Mouse (Mus musculus) CH12.LX (cell line): Measurements from ENCODE around the gene Colgalt2. TPM values are rescaled to one million over a fixed set of nuclear protein-coding genes. Genes with fewer than 3 reads are reported as not detected.

Source experiments
- DNase-seq: peaks from one replicate; pipeline ENCODE4 v3.0.0-alpha.2; 2013; ENCODE audit errors: extremely low read depth
- H3K27ac ChIP-seq: 2 replicates; pipeline ENCODE4 v1.5.1; 2012; ENCODE audit warnings: low read depth, mild to moderate bottlenecking, control low read depth, moderate library complexity; ENCODE audit not compliant: insufficient read depth
- H3K27me3 ChIP-seq: replicated peaks from 2 replicates; pipeline ENCODE3; 2012; ENCODE audit warnings: inconsistent platforms
- H3K36me3 ChIP-seq, 2 experiments: replicated peaks in 1 of 2; 2 replicates each; pipeline versions ENCODE3 to v1.6.1; 2012; ENCODE audit warnings: inconsistent platforms in 1 of 2, low read length in 1 of 2, mild to moderate bottlenecking in 1 of 2, mixed read lengths in 1 of 2, moderate library complexity in 1 of 2; ENCODE audit not compliant: control insufficient read depth in 1 of 2, insufficient read depth in 1 of 2
- H3K4me1 ChIP-seq, 2 experiments: 2 replicates each; pipeline ENCODE4 v1.6.1; 2012; ENCODE audit warnings: inconsistent platforms in 1 of 2, moderate library complexity in 1 of 2; ENCODE audit not compliant: insufficient read depth in 2 of 2, control insufficient read depth in 1 of 2
- H3K4me2 ChIP-seq: 2 replicates; pipeline ENCODE4 v1.6.1; 2012; ENCODE audit warnings: low read depth, mild to moderate bottlenecking, control low read depth; ENCODE audit not compliant: poor library complexity, insufficient read depth, severe bottlenecking
- H3K4me3 ChIP-seq, 3 experiments: fragments of 150-350 bp in 1 of 3; sonication (generic) in 1 of 3; replicated peaks in 1 of 3; 2 replicates each; pipeline versions ENCODE3 to v1.5.1; 2011 to 2012; ENCODE audit warnings: low read depth in 2 of 3, low read length in 2 of 3, mild to moderate bottlenecking in 2 of 3, moderate library complexity in 2 of 3, control low read depth in 1 of 3, improper control_type of control experiment in 1 of 3, inconsistent platforms in 1 of 3, mixed read lengths in 1 of 3; ENCODE audit not compliant: poor library complexity in 1 of 3
- H3K79me2 ChIP-seq: replicated peaks from 2 replicates; pipeline ENCODE4 v1.6.1; 2012; ENCODE audit warnings: mild to moderate bottlenecking, moderate library complexity; ENCODE audit not compliant: control insufficient read depth, poor library complexity, insufficient read depth, severe bottlenecking; ENCODE audit errors: extremely low read depth
- H3K9ac ChIP-seq: 2 replicates; pipeline ENCODE4 v1.6.1; 2012; ENCODE audit warnings: low read depth, mild to moderate bottlenecking, control low read depth, moderate library complexity; ENCODE audit not compliant: insufficient read depth
- H3K9me3 ChIP-seq: replicated peaks from 2 replicates; pipeline ENCODE3; 2012; ENCODE audit warnings: low read length, inconsistent platforms, mixed read lengths
- BHLHE40 ChIP-seq: IDR thresholded peaks from 2 replicates; pipeline ENCODE4 v1.6.1; 2011; ENCODE audit warnings: mild to moderate bottlenecking, low read depth, low read length, improper control_type of control experiment
- E2F4 ChIP-seq: IDR thresholded peaks from 2 replicates; pipeline ENCODE4 v1.6.1; 2011; ENCODE audit warnings: low read depth, low read length, improper control_type of control experiment; ENCODE audit not compliant: insufficient replicate concordance
- EP300 ChIP-seq: IDR thresholded peaks from 2 replicates; pipeline ENCODE4 v1.6.1; 2011; ENCODE audit warnings: low read length, improper control_type of control experiment
- JUND ChIP-seq: conservative IDR thresholded peaks from 2 replicates; pipeline ENCODE4 v1.6.1; 2011; ENCODE audit warnings: low read depth, low read length, improper control_type of control experiment
- KAT2A ChIP-seq: IDR thresholded peaks from 2 replicates; pipeline ENCODE4 v1.6.1; 2012; ENCODE audit warnings: low read length, improper control_type of control experiment, inconsistent platforms; ENCODE audit not compliant: insufficient replicate concordance
- MAFK ChIP-seq: IDR thresholded peaks from 2 replicates; pipeline ENCODE4 v1.6.1; 2011; ENCODE audit warnings: low read length, improper control_type of control experiment; ENCODE audit not compliant: insufficient replicate concordance
- MAX ChIP-seq: IDR thresholded peaks from 2 replicates; pipeline ENCODE4 v1.6.1; 2011; ENCODE audit warnings: low read length, improper control_type of control experiment
- MXI1 ChIP-seq: IDR thresholded peaks from 2 replicates; pipeline ENCODE4 v1.6.1; 2011; ENCODE audit warnings: mild to moderate bottlenecking, low read depth, low read length, improper control_type of control experiment
- MYC ChIP-seq: IDR thresholded peaks from 2 replicates; pipeline ENCODE4 v1.6.1; 2011; ENCODE audit warnings: low read depth, mild to moderate bottlenecking, improper control_type of control experiment, low read length
- NRF1 ChIP-seq: IDR thresholded peaks from 2 replicates; pipeline ENCODE4 v1.6.1; 2014; ENCODE audit warnings: low read depth, mild to moderate bottlenecking, inconsistent platforms, low read length, improper control_type of control experiment, moderate library complexity
- PAX5 ChIP-seq: IDR thresholded peaks from 2 replicates; pipeline ENCODE4 v1.6.1; 2012; ENCODE audit warnings: low read length, inconsistent platforms, mixed read lengths
- POLR2AphosphoS2 ChIP-seq: IDR thresholded peaks from 2 replicates; pipeline ENCODE4 v1.6.1; 2011; ENCODE audit warnings: low read depth, low read length, improper control_type of control experiment
- RCOR1 ChIP-seq: conservative IDR thresholded peaks from 2 replicates; pipeline ENCODE4 v1.6.1; 2012; ENCODE audit warnings: low read depth, mild to moderate bottlenecking, inconsistent platforms, low read length, improper control_type of control experiment
- SIN3A ChIP-seq: IDR thresholded peaks from 2 replicates; pipeline ENCODE4 v1.6.1; 2012; ENCODE audit warnings: low read length, improper control_type of control experiment, inconsistent platforms
- TBP ChIP-seq: conservative IDR thresholded peaks from 2 replicates; pipeline ENCODE4 v1.6.1; 2011; ENCODE audit warnings: low read depth, low read length, improper control_type of control experiment
- UBTF ChIP-seq: IDR thresholded peaks from 2 replicates; pipeline ENCODE4 v1.6.1; 2012; ENCODE audit warnings: low read depth, mild to moderate bottlenecking, inconsistent platforms, low read length, improper control_type of control experiment, moderate library complexity
- USF2 ChIP-seq: conservative IDR thresholded peaks from 2 replicates; pipeline ENCODE4 v1.6.1; 2011; ENCODE audit warnings: low read depth, low read length, improper control_type of control experiment
- ZKSCAN1 ChIP-seq: IDR thresholded peaks from 2 replicates; pipeline ENCODE4 v1.6.1; 2012; ENCODE audit warnings: low read depth, inconsistent platforms, low read length, improper control_type of control experiment, borderline replicate concordance
- ZNF384 ChIP-seq: IDR thresholded peaks from 2 replicates; pipeline ENCODE4 v1.6.1; 2012; ENCODE audit warnings: low read depth, low read length, improper control_type of control experiment, inconsistent platforms
- dilution Hi-C: fragments of 300-500 bp; cut with MboI; formaldehyde crosslinking; loops from 2 replicates; pipeline ENCODE4 v1.14.3; 2020; ENCODE audit warnings: low sequenced_read_pairs; ENCODE audit not compliant: extremely low pct_unique_long_range_greater_than_20kb, extremely low pct_ligation_motif_present
- in situ Hi-C: fragments of 300-500 bp; cut with MboI; formaldehyde crosslinking; loops from 3 replicates; pipeline ENCODE4 v1.14.3; 2019; ENCODE audit warnings: low sequenced_read_pairs, low pct_ligation_motif_present, low pct_unique_long_range_greater_than_20kb, mixed read lengths
- polyA plus RNA-seq: library from polyadenylated mRNA; unstranded; fragments of >175 nt; gene quantifications from 2 replicates; pipeline ENCODE4 v1.2.1, GENCODE M21; 2012; ENCODE audit warnings: low read depth; ENCODE audit not compliant: insufficient read length
- total RNA-seq, 2 experiments: library from RNA; depleted of rRNA; stranded (reverse); fragments of 300-350 nt in 1 of 2; fragments of >200 nt in 1 of 2; gene quantifications; 2 replicates each; pipeline ENCODE4 v1.2.3; 2012 to 2014

The Colgalt2 gene
- total and polyA plus RNA-seq, 3 experiments: not detected

DNA sequence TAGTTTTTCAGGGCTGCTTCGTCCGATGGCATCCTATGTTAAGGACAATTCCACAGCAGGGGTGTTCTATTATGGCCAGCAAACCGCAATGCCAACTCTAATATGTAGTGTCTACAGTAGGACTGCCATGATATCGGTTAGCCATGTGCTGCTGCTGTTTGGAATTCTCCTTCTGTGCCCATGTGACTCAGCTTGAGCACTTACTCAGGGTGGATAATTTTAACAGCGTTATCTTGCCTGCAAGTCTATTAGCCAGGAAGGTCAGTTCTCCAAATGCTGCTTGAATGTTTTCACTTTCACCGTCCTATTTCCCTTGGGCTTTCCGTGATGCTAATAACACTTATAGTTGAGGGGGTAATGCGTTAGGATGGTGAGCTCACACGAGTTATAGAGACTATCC, 126.5 kb downstream of the Colgalt2 start:
- Histone ChIP-seq H3K27me3 (no peaks in the 10 kb centered on the region), H3K4me3 (no peak overlapping the region), H3K9ac (no peak overlapping the region), H3K36me3 (peaks cover 0 to 5% of the 10 kb centered on the region in 2 experiments), H3K4me1 (peaks cover 3 to 53% of the 10 kb centered on the region in 2 experiments), H3K79me2 (no peaks in the 10 kb centered on the region), H3K4me2 (no peak overlapping the region), H3K9me3 (no peaks in the 10 kb centered on the region), H3K27ac (no peak overlapping the region)
- dilution Hi-C loops (no loop called here), in situ Hi-C loops (loop anchor here (10.0 to 25.0 kb wide), 4 partner anchors 219 to 861 kb away; partner anchors contain the start of gene Smg7)
- TF ChIP-seq EP300 (no peak), MYC (no peak), NRF1 (no peak), SIN3A (no peak), KAT2A (no peak), USF2 (no peak), ZNF384 (no peak), MXI1 (no peak), RCOR1 (no peak), PAX5 (no peak), E2F4 (no peak), JUND (no peak), UBTF (no peak), ZKSCAN1 (no peak), TBP (no peak), MAX (no peak), BHLHE40 (no peak), POLR2AphosphoS2 (no peak)
- no peak for DNase-seq

DNA sequence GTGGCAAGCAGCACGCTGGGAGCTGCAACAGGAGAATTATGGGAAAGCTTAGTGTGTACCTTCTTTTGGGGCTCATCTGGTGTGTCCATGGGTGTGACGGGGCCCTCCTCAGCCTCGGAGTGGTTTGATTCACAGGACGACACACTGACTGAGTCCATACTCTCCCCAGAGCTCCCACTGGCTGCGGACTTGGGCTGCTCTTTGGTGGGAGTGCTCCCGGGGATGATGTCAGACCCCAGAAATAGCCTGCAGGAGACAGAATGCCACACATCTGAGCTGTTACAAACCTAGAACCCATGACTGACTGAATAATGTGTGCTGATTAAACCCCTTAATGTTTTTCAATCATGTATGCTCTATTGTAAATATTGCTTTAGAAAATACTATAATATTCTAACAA, 128.6 kb downstream of the Colgalt2 start:
- H3K4me1 ChIP-seq: peaks cover 3 to 72% of the 10 kb centered on the region in 2 experiments; a peak in 3 of 4 replicates
- no peaks in the 10 kb centered on the region for H3K9me3 ChIP-seq
- DNase-seq: no peak
- no peak for TF ChIP-seq EP300
- TF ChIP-seq MAFK: no peak
- H3K27ac ChIP-seq: no peak overlapping the region
- H3K4me2 ChIP-seq: no peak overlapping the region
- H3K36me3 ChIP-seq: peaks cover 0 to 3% of the 10 kb centered on the region in 2 experiments
- H3K9ac ChIP-seq: no peak overlapping the region
- H3K4me3 ChIP-seq: no peak overlapping the region
- H3K79me2 ChIP-seq: no peaks in the 10 kb centered on the region
- dilution Hi-C loops (no loop called here), in situ Hi-C loops (loop anchor here (10.0 to 25.0 kb wide), 4 partner anchors 217 to 859 kb away; partner anchors contain the start of gene Smg7)
- no peaks in the 10 kb centered on the region for H3K27me3 ChIP-seq
